Mouse (Mus musculus): ENCODE measurements around the gene Wdr62. TPM values are rescaled to one million over a fixed set of nuclear protein-coding genes. Genes with fewer than 3 reads are reported as not detected.
A peak's percentile ranks its signal among the peaks of the same experiment; 100 is the strongest.

The Wdr62 gene
- polyA plus RNA-seq, 1 experiment from 2014 or later: 18.0 TPM

GRCm38 (mm10) chr7:30193581-30194100 is 86.6 kb downstream of the Wdr62 start:
- Histone ChIP-seq H3K27me3 (ENCODE audit: low read depth, poor library complexity, severe bottlenecking) (no peaks in the 10 kb centered on the region), H3K4me3 (peak overlapping the region; percentile 83), H3K9me3 (replicated peaks) (no peaks in the 10 kb centered on the region), H3K4me1 (peaks cover 28% of the 10 kb centered on the region), H3K27ac (replicated peaks) (peak overlapping the region; percentile 86), H3K36me3 (peaks cover 35% of the 10 kb centered on the region)
- peak; percentile 81 for DNase-seq (ENCODE audit: low spot score)
- under 1% methylated on average over 26 of the region's 26 CpGs for WGBS

DNA sequence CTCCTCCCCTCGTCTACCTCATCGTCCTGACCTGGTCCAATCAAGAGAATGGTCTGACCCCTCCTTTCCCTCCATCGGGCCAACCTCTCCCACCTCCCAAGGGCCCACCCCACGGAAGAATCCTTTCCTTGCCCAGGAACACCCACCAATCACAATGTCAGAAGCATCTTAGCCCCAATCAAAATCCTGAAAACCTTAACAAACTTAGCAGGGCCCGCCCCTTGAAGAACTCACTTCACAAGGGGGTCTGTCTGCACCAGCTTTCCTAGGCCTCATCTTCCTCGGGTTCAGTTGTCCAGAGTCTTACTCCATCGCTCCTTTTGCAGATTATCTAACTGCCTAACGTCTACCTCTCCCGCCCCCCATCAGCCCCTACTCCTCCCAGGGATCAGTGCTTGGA is 87.2 kb downstream of the Wdr62 start:
- WGBS: 15% methylated on average over 9 of the region's 9 CpGs

DNA sequence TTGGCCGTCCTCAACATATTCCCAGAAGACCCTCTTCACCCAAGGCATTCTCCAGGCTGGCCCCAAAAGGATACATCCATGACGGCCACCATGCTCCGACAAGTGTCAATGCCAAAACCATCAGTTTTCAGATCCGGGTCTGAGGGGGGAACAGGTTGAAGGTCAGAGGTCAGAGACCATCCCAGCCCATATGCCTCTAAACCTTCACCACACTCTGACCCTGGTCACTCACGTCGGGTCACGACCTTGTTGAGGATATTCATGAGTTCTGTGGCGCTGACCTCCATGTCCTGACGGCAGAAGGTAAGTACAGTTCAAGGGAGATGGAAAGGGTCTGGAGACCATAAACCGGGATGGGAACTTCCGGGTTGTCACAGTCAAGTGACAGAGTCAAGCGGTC is 88.1 kb downstream of the Wdr62 start:
- peaks cover 28% of the 10 kb centered on the region for H3K4me1 ChIP-seq
- no peak overlapping the region for H3K27ac ChIP-seq (replicated peaks)
- 91% methylated on average over 12 of the region's 12 CpGs for WGBS
- H3K27me3 ChIP-seq (ENCODE audit: low read depth, poor library complexity, severe bottlenecking): no peaks in the 10 kb centered on the region
- no peak overlapping the region for H3K4me3 ChIP-seq
- peaks cover 51% of the 10 kb centered on the region for H3K36me3 ChIP-seq
- no peaks in the 10 kb centered on the region for H3K9me3 ChIP-seq (replicated peaks)
- DNase-seq (ENCODE audit: low spot score): no peak

More for the DNA sequence above, 87.2 kb downstream of the Wdr62 start:
- peaks cover 41% of the 10 kb centered on the region for H3K36me3 ChIP-seq
- H3K4me3 ChIP-seq: peak overlapping the region; percentile 83
- H3K9me3 ChIP-seq (replicated peaks): no peaks in the 10 kb centered on the region
- no peak for DNase-seq (ENCODE audit: low spot score)
- H3K4me1 ChIP-seq: peaks cover 28% of the 10 kb centered on the region
- no peak overlapping the region for H3K27ac ChIP-seq (replicated peaks)
- no peaks in the 10 kb centered on the region for H3K27me3 ChIP-seq (ENCODE audit: low read depth, poor library complexity, severe bottlenecking)

Other genes starting within 250 kb of the Wdr62 start
- 4.1 and 4.4 TPM in 2 replicates for gene Zfp14, start 229.0 kb downstream of the Wdr62 start, polyA plus RNA-seq (2016; fragmentation: Nextera tagmentation; extraction: Ambion mirVana)
- gene Zfp82, start 207.5 kb downstream of the Wdr62 start, polyA plus RNA-seq (2016; fragmentation: Nextera tagmentation; extraction: Ambion mirVana): 6.8 and 9.2 TPM in 2 replicates
- 1.3 and 2.2 TPM in 2 replicates for gene Gm26920, start 190.0 kb downstream of the Wdr62 start, polyA plus RNA-seq (2016; fragmentation: Nextera tagmentation; extraction: Ambion mirVana)
- 14.3 and 18.5 TPM in 2 replicates for gene Zfp566, start 189.9 kb downstream of the Wdr62 start, polyA plus RNA-seq (2016; fragmentation: Nextera tagmentation; extraction: Ambion mirVana)
- gene Zfp260, start 185.6 kb downstream of the Wdr62 start, polyA plus RNA-seq (2016; fragmentation: Nextera tagmentation; extraction: Ambion mirVana): 113 and 116 TPM in 2 replicates
- 10.6 and 13.0 TPM in 2 replicates for gene Zfp382, start 158.5 kb downstream of the Wdr62 start, polyA plus RNA-seq (2016; fragmentation: Nextera tagmentation; extraction: Ambion mirVana)
- gene Zfp146, start 110.7 kb downstream of the Wdr62 start, polyA plus RNA-seq (2016; fragmentation: Nextera tagmentation; extraction: Ambion mirVana): 17.0 and 21.2 TPM in 2 replicates
- gene Cox7a1, start 96.3 kb downstream of the Wdr62 start, polyA plus RNA-seq (2016; fragmentation: Nextera tagmentation; extraction: Ambion mirVana): 4.1 and 7.2 TPM in 2 replicates
- gene Capns1, start 81.6 kb downstream of the Wdr62 start, polyA plus RNA-seq (2016; fragmentation: Nextera tagmentation; extraction: Ambion mirVana): 52.1 and 55.5 TPM in 2 replicates
- 155 and 162 TPM in 2 replicates for gene Polr2i, start 48.5 kb downstream of the Wdr62 start, polyA plus RNA-seq (2016; fragmentation: Nextera tagmentation; extraction: Ambion mirVana)
- 274 and 283 TPM in 2 replicates for gene Tbcb, start 48.1 kb downstream of the Wdr62 start, polyA plus RNA-seq (2016; fragmentation: Nextera tagmentation; extraction: Ambion mirVana)
- gene Ovol3, start 44.7 kb downstream of the Wdr62 start, polyA plus RNA-seq (2016; fragmentation: Nextera tagmentation; extraction: Ambion mirVana): not detected in 2 replicates
- 0.32 and 0.55 TPM in 2 replicates for gene Thap8, start 325 bp downstream of the Wdr62 start, polyA plus RNA-seq (2016; fragmentation: Nextera tagmentation; extraction: Ambion mirVana)
- 54.9 and 76.3 TPM in 2 replicates for gene Clip3, start 11.3 kb upstream of the Wdr62 start, polyA plus RNA-seq (2016; fragmentation: Nextera tagmentation; extraction: Ambion mirVana)
- 95.4 and 96.9 TPM in 2 replicates for gene Alkbh6, start 28.3 kb upstream of the Wdr62 start, polyA plus RNA-seq (2016; fragmentation: Nextera tagmentation; extraction: Ambion mirVana)
- 13.7 and 14.8 TPM in 2 replicates for gene Syne4, start 34.4 kb upstream of the Wdr62 start, polyA plus RNA-seq (2016; fragmentation: Nextera tagmentation; extraction: Ambion mirVana)
- gene E130208F15Rik, start 41.3 kb upstream of the Wdr62 start, polyA plus RNA-seq (2016; fragmentation: Nextera tagmentation; extraction: Ambion mirVana): 2.6 and 4.6 TPM in 2 replicates
- 19.3 and 22.5 TPM in 2 replicates for gene Sdhaf1, start 43.5 kb upstream of the Wdr62 start, polyA plus RNA-seq (2016; fragmentation: Nextera tagmentation; extraction: Ambion mirVana)
- gene Lrfn3, start 82.4 kb upstream of the Wdr62 start, polyA plus RNA-seq (2016; fragmentation: Nextera tagmentation; extraction: Ambion mirVana): 5.4 and 6.2 TPM in 2 replicates
- gene Tyrobp, start 133.3 kb upstream of the Wdr62 start, polyA plus RNA-seq (2016; fragmentation: Nextera tagmentation; extraction: Ambion mirVana): 15.7 and 19.6 TPM in 2 replicates
- gene Hcst, start 139.4 kb upstream of the Wdr62 start, polyA plus RNA-seq (2016; fragmentation: Nextera tagmentation; extraction: Ambion mirVana): 0.35 TPM in 1 of 2 replicates, not detected in the other
- 1.4 and 1.5 TPM in 2 replicates for gene Nfkbid, start 141.3 kb upstream of the Wdr62 start, polyA plus RNA-seq (2016; fragmentation: Nextera tagmentation; extraction: Ambion mirVana)
- gene Aplp1, start 165.1 kb upstream of the Wdr62 start, polyA plus RNA-seq (2016; fragmentation: Nextera tagmentation; extraction: Ambion mirVana): 69.6 and 124 TPM in 2 replicates
- 1.7 and 1.9 TPM in 2 replicates for gene Kirrel2, start 177.3 kb upstream of the Wdr62 start, polyA plus RNA-seq (2016; fragmentation: Nextera tagmentation; extraction: Ambion mirVana)
- gene Nphs1, start 177.9 kb upstream of the Wdr62 start, polyA plus RNA-seq (2016; fragmentation: Nextera tagmentation; extraction: Ambion mirVana): 0.16 and 0.23 TPM in 2 replicates
- not detected in 2 replicates for gene Prodh2, start 213.2 kb upstream of the Wdr62 start, polyA plus RNA-seq (2016; fragmentation: Nextera tagmentation; extraction: Ambion mirVana)